Mouse (Mus musculus) hindbrain, embryonic 15.5 days (tissue): ENCODE measurements at regions not wholly inside any gene's neighbourhood (a gene's known extent, or its start where the extent isn't known, plus 50 kb on each side); places are given as distances from the start of the nearest gene placed in this dataset.

ENCODE experiments used
- ATAC-seq: fragments of 200-750 bp; cut with Nextera tagmentation; 2 replicates; pipeline ENCODE4 v1.8.0; 2017; ENCODE audit warnings: low read depth, moderate number of reproducible peaks, moderate TSS enrichment; ENCODE audit not compliant: low FRiP score
- H3K27ac ChIP-seq: fragments of 300-500 bp; sonication (generic); replicated peaks from 2 replicates; pipeline ENCODE4 v1.5.1; 2015; ENCODE audit warnings: mild to moderate bottlenecking, inconsistent platforms
- H3K27me3 ChIP-seq: fragments of 300-500 bp; sonication (generic); 2 replicates; pipeline ENCODE4 v1.6.1; 2015; ENCODE audit warnings: control low read depth, inconsistent platforms
- H3K36me3 ChIP-seq: fragments of 300-500 bp; sonication (generic); 2 replicates; pipeline ENCODE4 v1.6.1; 2015; ENCODE audit warnings: control low read depth, inconsistent platforms
- H3K4me1 ChIP-seq: fragments of 300-500 bp; sonication (generic); replicated peaks from 2 replicates; pipeline ENCODE4 v1.6.1; 2015; ENCODE audit warnings: control low read depth, inconsistent platforms
- H3K4me2 ChIP-seq: fragments of 300-500 bp; sonication (generic); 2 replicates; pipeline ENCODE4 v1.6.1; 2015; ENCODE audit warnings: moderate library complexity, mild to moderate bottlenecking, inconsistent platforms
- H3K4me3 ChIP-seq: fragments of 300-500 bp; sonication (generic); 2 replicates; pipeline ENCODE4 v1.5.1; 2015; ENCODE audit warnings: mild to moderate bottlenecking, inconsistent platforms
- H3K9ac ChIP-seq: fragments of 300-500 bp; sonication (generic); 2 replicates; pipeline ENCODE4 v1.6.1; 2015; ENCODE audit warnings: inconsistent platforms
- H3K9me3 ChIP-seq: fragments of 300-500 bp; sonication (generic); 2 replicates; pipeline ENCODE4 v1.6.1; 2016; ENCODE audit warnings: control low read depth, inconsistent platforms
- WGBS: fragments of 180-500 bp; shearing (Covaris S2); methylation state at CpG from one replicate; pipeline ENCODE4 v1.1.7; 2015; 5-methylcytosine and 5-hydroxymethylcytosine counted together

- Histone ChIP-seq H3K4me2 (no peak overlapping the region), H3K36me3 (no peaks in the 10 kb centered on the region), H3K4me3 (no peak overlapping the region), H3K4me1 (no peaks in the 10 kb centered on the region), H3K9me3 (no peaks in the 10 kb centered on the region), H3K27me3 (no peaks in the 10 kb centered on the region), H3K27ac (no peak overlapping the region), H3K9ac (no peak overlapping the region)
- WGBS: 92% methylated on average over 3 of the region's 3 CpGs
- no peak for ATAC-seq
Measured at GRCm38 (mm10) chr15:40223272-40223671, 89.1 kb downstream of the 9330182O14Rik start.

- Histone ChIP-seq H3K4me1 (no peaks in the 10 kb centered on the region), H3K4me2 (no peak overlapping the region), H3K4me3 (no peak overlapping the region), H3K9ac (no peak overlapping the region), H3K27ac (no peak overlapping the region), H3K36me3 (no peaks in the 10 kb centered on the region), H3K9me3 (no peaks in the 10 kb centered on the region), H3K27me3 (no peaks in the 10 kb centered on the region)
- ATAC-seq: no peak
- 76% methylated on average over 4 of the region's 4 CpGs for WGBS
Measured at GRCm38 (mm10) chr15:40241764-40242163, 107.6 kb downstream of the 9330182O14Rik start.

- no peak for ATAC-seq
- no peaks in the 10 kb centered on the region for H3K36me3 ChIP-seq
- 81% methylated on average over 4 of the region's 4 CpGs for WGBS
- H3K27ac ChIP-seq: no peak overlapping the region
- no peak overlapping the region for H3K4me2 ChIP-seq
- H3K4me1 ChIP-seq: no peaks in the 10 kb centered on the region
- H3K9ac ChIP-seq: no peak overlapping the region
- no peaks in the 10 kb centered on the region for H3K9me3 ChIP-seq
- H3K27me3 ChIP-seq: no peaks in the 10 kb centered on the region
- no peak overlapping the region for H3K4me3 ChIP-seq
Measured at GRCm38 (mm10) chr15:40248966-40249365, 114.8 kb downstream of the 9330182O14Rik start.

GRCm38 (mm10) chr15:40259433-40259832, 125.3 kb downstream of the 9330182O14Rik start:
- WGBS: 77% methylated on average over 5 of the region's 5 CpGs
- H3K4me2 ChIP-seq: no peak overlapping the region

GRCm38 (mm10) chr15:40279021-40279420, 144.9 kb downstream of the 9330182O14Rik start:
- no peaks in the 10 kb centered on the region for H3K27me3 ChIP-seq
- no peak overlapping the region for H3K9ac ChIP-seq
- no peak overlapping the region for H3K4me2 ChIP-seq
- H3K4me3 ChIP-seq: no peak overlapping the region
- no peaks in the 10 kb centered on the region for H3K36me3 ChIP-seq
- H3K9me3 ChIP-seq: no peaks in the 10 kb centered on the region
- no peak for ATAC-seq
- no peaks in the 10 kb centered on the region for H3K4me1 ChIP-seq
- WGBS: 79% methylated on average over 1 of the region's 1 CpGs
- no peak overlapping the region for H3K27ac ChIP-seq

More at GRCm38 (mm10) chr15:40259433-40259832, 125.3 kb downstream of the 9330182O14Rik start:
- Histone ChIP-seq H3K4me3 (no peak overlapping the region), H3K4me1 (no peaks in the 10 kb centered on the region), H3K9me3 (no peaks in the 10 kb centered on the region), H3K9ac (no peak overlapping the region), H3K36me3 (no peaks in the 10 kb centered on the region), H3K27ac (no peak overlapping the region), H3K27me3 (no peaks in the 10 kb centered on the region)
- ATAC-seq: no peak

- Histone ChIP-seq H3K9me3 (no peaks in the 10 kb centered on the region), H3K27me3 (no peaks in the 10 kb centered on the region), H3K9ac (no peak overlapping the region), H3K36me3 (no peaks in the 10 kb centered on the region), H3K27ac (no peak overlapping the region), H3K4me2 (no peak overlapping the region), H3K4me1 (no peaks in the 10 kb centered on the region), H3K4me3 (no peak overlapping the region)
- ATAC-seq: no peak
Measured at GRCm38 (mm10) chr15:40280551-40280950, 146.4 kb downstream of the 9330182O14Rik start.

- 76% methylated on average over 1 of the region's 1 CpGs for WGBS
- no peak overlapping the region for H3K27ac ChIP-seq
- no peak for ATAC-seq
- H3K4me1 ChIP-seq: no peaks in the 10 kb centered on the region
- H3K9me3 ChIP-seq: no peaks in the 10 kb centered on the region
- H3K4me2 ChIP-seq: no peak overlapping the region
- no peak overlapping the region for H3K9ac ChIP-seq
- no peaks in the 10 kb centered on the region for H3K27me3 ChIP-seq
- no peaks in the 10 kb centered on the region for H3K36me3 ChIP-seq
- H3K4me3 ChIP-seq: no peak overlapping the region
Measured at GRCm38 (mm10) chr15:40281078-40281720, 147.0 kb downstream of the 9330182O14Rik start.

GRCm38 (mm10) chr15:40291602-40292001, 157.4 kb downstream of the 9330182O14Rik start:
- Histone ChIP-seq H3K9ac (no peak overlapping the region), H3K4me1 (no peaks in the 10 kb centered on the region), H3K27ac (no peak overlapping the region), H3K9me3 (no peaks in the 10 kb centered on the region), H3K4me2 (no peak overlapping the region), H3K4me3 (no peak overlapping the region), H3K36me3 (no peaks in the 10 kb centered on the region), H3K27me3 (no peaks in the 10 kb centered on the region)
- no peak for ATAC-seq
- 86% methylated on average over 1 of the region's 1 CpGs for WGBS

- H3K4me2 ChIP-seq: no peak overlapping the region
- no peak overlapping the region for H3K4me3 ChIP-seq
- no peak overlapping the region for H3K27ac ChIP-seq
- H3K4me1 ChIP-seq: no peaks in the 10 kb centered on the region
- H3K9me3 ChIP-seq: no peaks in the 10 kb centered on the region
- 74% methylated on average over 2 of the region's 2 CpGs for WGBS
- no peak for ATAC-seq
- no peaks in the 10 kb centered on the region for H3K27me3 ChIP-seq
- H3K9ac ChIP-seq: no peak overlapping the region
- H3K36me3 ChIP-seq: no peaks in the 10 kb centered on the region
Measured at GRCm38 (mm10) chr15:40312226-40312625, 178.1 kb downstream of the 9330182O14Rik start.

GRCm38 (mm10) chr15:40339746-40340145, 205.6 kb downstream of the 9330182O14Rik start:
- Histone ChIP-seq H3K4me2 (no peak overlapping the region), H3K36me3 (no peaks in the 10 kb centered on the region), H3K9me3 (no peaks in the 10 kb centered on the region), H3K27me3 (no peaks in the 10 kb centered on the region), H3K9ac (no peak overlapping the region), H3K27ac (no peak overlapping the region), H3K4me3 (no peak overlapping the region), H3K4me1 (no peaks in the 10 kb centered on the region)
- no peak for ATAC-seq
- WGBS: 81% methylated on average over 2 of the region's 2 CpGs

- Histone ChIP-seq H3K9ac (no peak overlapping the region), H3K27ac (no peak overlapping the region), H3K4me2 (no peak overlapping the region), H3K36me3 (no peaks in the 10 kb centered on the region), H3K4me1 (no peaks in the 10 kb centered on the region), H3K9me3 (no peaks in the 10 kb centered on the region), H3K27me3 (no peaks in the 10 kb centered on the region), H3K4me3 (no peak overlapping the region)
- no peak for ATAC-seq
- 74% methylated on average over 1 of the region's 1 CpGs for WGBS
Measured at GRCm38 (mm10) chr15:40340269-40340668, 206.1 kb downstream of the 9330182O14Rik start.

GRCm38 (mm10) chr15:40351473-40351872, 217.3 kb downstream of the 9330182O14Rik start:
- Histone ChIP-seq H3K9ac (no peak overlapping the region), H3K4me3 (no peak overlapping the region)
- ATAC-seq: no peak

GRCm38 (mm10) chr15:40354802-40355487, 220.8 kb downstream of the 9330182O14Rik start:
- Histone ChIP-seq H3K4me3 (no peak overlapping the region), H3K9ac (no peak overlapping the region), H3K27ac (no peak overlapping the region), H3K27me3 (no peaks in the 10 kb centered on the region), H3K9me3 (no peaks in the 10 kb centered on the region), H3K4me1 (no peaks in the 10 kb centered on the region), H3K4me2 (no peak overlapping the region), H3K36me3 (no peaks in the 10 kb centered on the region)
- ATAC-seq: no peak
- WGBS: 67% methylated on average over 10 of the region's 10 CpGs

More at GRCm38 (mm10) chr15:40351473-40351872, 217.3 kb downstream of the 9330182O14Rik start:
- Histone ChIP-seq H3K36me3 (no peaks in the 10 kb centered on the region), H3K27me3 (no peaks in the 10 kb centered on the region), H3K27ac (no peak overlapping the region), H3K9me3 (no peaks in the 10 kb centered on the region), H3K4me1 (no peaks in the 10 kb centered on the region), H3K4me2 (no peak overlapping the region)
